ENCODE assay signal across 18 mouse cellular contexts in the genomic region with DNA sequence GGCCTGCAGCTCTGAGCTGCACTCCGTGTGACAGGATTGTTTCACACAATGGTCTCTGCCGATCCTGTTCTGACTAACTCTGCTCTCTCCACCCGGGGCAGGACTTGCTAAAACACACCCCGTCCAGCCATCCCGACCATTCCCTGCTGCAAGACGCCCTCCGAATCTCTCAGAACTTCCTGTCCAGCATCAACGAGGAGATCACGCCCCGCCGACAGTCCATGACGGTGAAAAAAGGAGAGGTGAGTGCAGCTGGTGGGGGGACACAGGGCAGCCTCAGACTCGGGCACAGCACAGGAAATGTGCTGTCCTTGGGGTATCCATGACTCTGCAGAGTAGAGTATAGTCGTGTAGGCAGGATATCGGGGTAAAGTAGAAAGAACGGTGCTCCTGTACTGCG.
DNase-seq lines count a peak whose midpoint lies in the region; ATAC-seq lines count a peak whose summit lies in the region.
"Had no signal": no experiment of that assay in that cellular context is flagged by ENCODE, and none has a peak within 500 bp of the region (broad histone marks: within the 10 kb centered on the region; RNA-seq: fewer than 3 reads in every experiment).

No protein-coding gene starts in this region.

- no peak overlapping the region for H3K4me2 ChIP-seq in hindbrain, embryonic 13.5 days
- H3K4me2 ChIP-seq: embryonic facial prominence, embryonic 13.5 days; forebrain, embryonic 12.5 days; heart, embryonic 13.5 days; hindbrain, embryonic 14.5 days had no signal

- ATAC-seq in hindbrain, embryonic 13.5 days (ENCODE audit: low FRiP score): no peak
- ATAC-seq: forebrain, embryonic 16.5 days had no signal

- no peak overlapping the region for H3K9ac ChIP-seq in hindbrain, embryonic 13.5 days
- H3K9ac ChIP-seq: embryonic facial prominence, embryonic 13.5 days; forebrain, embryonic 12.5 days; heart, embryonic 13.5 days; hindbrain, embryonic 14.5 days had no signal

- H3K36me3 ChIP-seq in hindbrain, embryonic 13.5 days: peaks cover 96% of the 10 kb centered on the region
- H3K36me3 ChIP-seq: G1E had no signal

- H3K27ac ChIP-seq in hindbrain, embryonic 13.5 days: no peak overlapping the region
- H3K27ac ChIP-seq: embryonic facial prominence, embryonic 13.5 days; forebrain, embryonic 12.5 days; heart, embryonic 13.5 days; hindbrain, embryonic 14.5 days had no signal

- no peak overlapping the region for H3K4me3 ChIP-seq in hindbrain, embryonic 13.5 days
- H3K4me3 ChIP-seq: embryonic facial prominence, embryonic 13.5 days; forebrain, embryonic 12.5 days; heart, embryonic 13.5 days had no signal

- DNase-seq in lung, postnatal 10 days: peak; percentile 18
- DNase-seq in lung, postnatal 4 days: no peak
- peak; percentile 40 to 42 for DNase-seq in B cell, adult 2 months
- DNase-seq in R1 (ENCODE audit: low read depth, low spot score): peak; percentile 7
- peak; percentile 8 for DNase-seq in naive thymus-derived CD4-positive, alpha-beta T cell, adult 2 months (ENCODE audit: low read depth)
- DNase-seq: adrenal gland, postnatal 14 days; cerebellum, adult 11-12 months; cerebellum, adult 9-10 months; cerebellum, postnatal 25 days; gastrocnemius, postnatal 14 days; heart, postnatal 4 days had no signal

- no peaks in the 10 kb centered on the region for H3K27me3 ChIP-seq in hindbrain, embryonic 13.5 days
- H3K27me3 ChIP-seq: embryonic facial prominence, embryonic 13.5 days; forebrain, embryonic 12.5 days had no signal

- H3K4me1 ChIP-seq in hindbrain, embryonic 13.5 days (replicated peaks): no peaks in the 10 kb centered on the region
- H3K4me1 ChIP-seq: embryonic facial prominence, embryonic 13.5 days had no signal

- no peaks in the 10 kb centered on the region for H3K9me3 ChIP-seq in hindbrain, embryonic 13.5 days
- H3K9me3 ChIP-seq: embryonic facial prominence, embryonic 13.5 days; forebrain, embryonic 12.5 days; heart, embryonic 13.5 days had no signal

- WGBS in hindbrain, embryonic 13.5 days: 88% methylated on average over 17 of the region's 17 CpGs

Comparison
In these comparisons a context has a peak if more than half of its experiments do, and no peak if none do; other contexts are left out.
1. DNase-seq: peak in lung, postnatal 10 days (single experiment), B cell, adult 2 months (2 of 2), R1 (single experiment) and naive thymus-derived CD4-positive, alpha-beta T cell, adult 2 months (single experiment); none in lung, postnatal 4 days (0 of 2).